ENCODE assay signal across 9 mouse cellular contexts in genomic region chr19:26181774-26182173, GRCm38 (mm10).
DNase-seq lines count a peak whose midpoint lies in the region; ATAC-seq and TF ChIP-seq lines count a peak whose summit lies in the region.
"Had no signal": no experiment of that assay in that cellular context is flagged by ENCODE, and none has a peak within 500 bp of the region (broad histone marks: within the 10 kb centered on the region; RNA-seq: fewer than 3 reads in every experiment).

No protein-coding gene starts in this region.

- ATAC-seq in frontal cortex, adult (ENCODE audit: low TSS enrichment) = peak; percentile 78
- ATAC-seq in liver, embryonic 11.5 days (replicated peaks; ENCODE audit: low FRiP score) = no peak
- ATAC-seq in liver, postnatal 0 days = no peak
- ATAC-seq in granulocyte monocyte progenitor cell, adult 5-6 weeks (replicated peaks; ENCODE audit: poor library complexity, severe bottlenecking) = no peak
- no peak for ATAC-seq in CD4-positive, CD25-positive, alpha-beta regulatory T cell, adult 4 months

- H3K27ac ChIP-seq in liver, adult 2 months (replicated peaks; ENCODE audit: insufficient read depth, low read depth, low read length) = no peak overlapping the region
- H3K27ac ChIP-seq in liver, embryonic 11.5 days (ENCODE audit: low read depth, low read length) = no peak overlapping the region
- no peak overlapping the region for H3K27ac ChIP-seq in liver, postnatal 0 days (ENCODE audit: low read depth)
- H3K27ac ChIP-seq: heart, embryonic 15.5 days had no signal

- no peaks in the 10 kb centered on the region for H3K9me3 ChIP-seq in liver, embryonic 11.5 days (ENCODE audit: control insufficient read depth, low read length)
- H3K9me3 ChIP-seq in liver, postnatal 0 days (ENCODE audit: low read length) = no peaks in the 10 kb centered on the region
- H3K9me3 ChIP-seq: heart, embryonic 15.5 days had no signal

- TF ChIP-seq CTCF in liver, adult 2 months (IDR thresholded peaks at IDR 0.05; ENCODE audit: low read depth, low read length) = peak; percentile 42
- TF ChIP-seq CTCF in liver, postnatal 0 days (IDR thresholded peaks at IDR 0.05; ENCODE audit: low read depth) = peak; percentile 57

- no peak overlapping the region for H3K4me3 ChIP-seq in liver, adult 2 months (ENCODE audit: insufficient read depth, low read depth, low read length)
- H3K4me3 ChIP-seq in liver, embryonic 11.5 days (ENCODE audit: low read depth, low read length) = no peak overlapping the region
- H3K4me3 ChIP-seq in liver, postnatal 0 days (ENCODE audit: low read depth, low read length) = no peak overlapping the region
- H3K4me3 ChIP-seq: heart, embryonic 15.5 days had no signal

- no peak overlapping the region for H3K9ac ChIP-seq in liver, adult 2 months (ENCODE audit: low read depth, low read length)
- no peak overlapping the region for H3K9ac ChIP-seq in liver, embryonic 11.5 days (ENCODE audit: low read depth, low read length)
- H3K9ac ChIP-seq in liver, postnatal 0 days (replicated peaks) = no peak overlapping the region
- H3K9ac ChIP-seq: heart, embryonic 15.5 days had no signal

- H3K4me1 ChIP-seq in liver, adult 2 months (ENCODE audit: control insufficient read depth, insufficient read depth, low read length) = no peaks in the 10 kb centered on the region
- H3K4me1 ChIP-seq in liver, embryonic 11.5 days (replicated peaks; ENCODE audit: control insufficient read depth, insufficient read depth, low read length) = no peaks in the 10 kb centered on the region
- H3K4me1 ChIP-seq in liver, postnatal 0 days (ENCODE audit: insufficient read depth) = no peaks in the 10 kb centered on the region
- H3K4me1 ChIP-seq: heart, embryonic 15.5 days had no signal

- no peaks in the 10 kb centered on the region for H3K27me3 ChIP-seq in liver, adult 2 months (ENCODE audit: control insufficient read depth, insufficient read depth, low read length)
- H3K27me3 ChIP-seq in liver, embryonic 11.5 days (replicated peaks; ENCODE audit: control insufficient read depth, insufficient read depth, low read length) = no peaks in the 10 kb centered on the region
- no peaks in the 10 kb centered on the region for H3K27me3 ChIP-seq in liver, postnatal 0 days (ENCODE audit: insufficient read depth, low read length)
- H3K27me3 ChIP-seq: heart, embryonic 15.5 days had no signal

- no peak for TF ChIP-seq EP300 in liver, postnatal 0 days (IDR thresholded peaks at IDR 0.05; ENCODE audit: low read depth)

- no peak for TF ChIP-seq POLR2A in liver, adult 2 months (IDR thresholded peaks at IDR 0.05; ENCODE audit: extremely low read depth, insufficient read depth, low read length)

- no peak overlapping the region for H3K4me2 ChIP-seq in liver, embryonic 11.5 days
- H3K4me2 ChIP-seq in liver, postnatal 0 days (ENCODE audit: low read depth, low read length) = no peak overlapping the region
- H3K4me2 ChIP-seq: heart, embryonic 15.5 days had no signal

- 17% methylated on average over 4 of the region's 4 CpGs for WGBS in liver, adult 2 months
- WGBS in liver, embryonic 11.5 days = 21% methylated on average over 4 of the region's 4 CpGs
- WGBS in liver, postnatal 0 days (ENCODE audit: insufficient replicate concordance) = 21% methylated on average over 4 of the region's 4 CpGs

- H3K36me3 ChIP-seq in liver, adult 2 months (ENCODE audit: control insufficient read depth, insufficient read depth, low read length) = no peaks in the 10 kb centered on the region
- no peaks in the 10 kb centered on the region for H3K36me3 ChIP-seq in liver, embryonic 11.5 days (ENCODE audit: control insufficient read depth, insufficient read depth, low read length)
- H3K36me3 ChIP-seq in liver, postnatal 0 days (replicated peaks; ENCODE audit: insufficient read depth, low read length) = no peaks in the 10 kb centered on the region
- H3K36me3 ChIP-seq: heart, embryonic 15.5 days had no signal

- no peak for DNase-seq in frontal cortex, postnatal 25 days (ENCODE audit: low spot score in 2 of 2)
- peak; percentile 4 for DNase-seq in liver, adult 2 months (ENCODE audit: extremely low read depth, low read depth, low spot score)
- no peak for DNase-seq in liver, embryonic 11.5 days (ENCODE audit: low spot score)
- DNase-seq in adrenal gland, postnatal 25 days = peak; percentile 3
- no peak for DNase-seq in liver, postnatal 0 days

- no peaks in the 10 kb centered on the region for H3K79me2 ChIP-seq in liver, adult 2 months (ENCODE audit: control insufficient read depth, insufficient read depth, low read length)

Comparison
In these comparisons a context has a peak if more than half of its experiments do, and no peak if none do; other contexts are left out.
1. DNase-seq: peak in liver, adult 2 months (single experiment) and adrenal gland, postnatal 25 days (single experiment); none in frontal cortex, postnatal 25 days (0 of 2), liver, embryonic 11.5 days (single experiment) and liver, postnatal 0 days (single experiment).